Mouse (Mus musculus): ENCODE measurements around the gene Sec31b. TPM values are rescaled to one million over a fixed set of nuclear protein-coding genes. Genes with fewer than 3 reads are reported as not detected.

The Sec31b gene
- total and polyA plus RNA-seq, 3 experiments = 0.16 to 0.98 (median 0.37) TPM

DNA sequence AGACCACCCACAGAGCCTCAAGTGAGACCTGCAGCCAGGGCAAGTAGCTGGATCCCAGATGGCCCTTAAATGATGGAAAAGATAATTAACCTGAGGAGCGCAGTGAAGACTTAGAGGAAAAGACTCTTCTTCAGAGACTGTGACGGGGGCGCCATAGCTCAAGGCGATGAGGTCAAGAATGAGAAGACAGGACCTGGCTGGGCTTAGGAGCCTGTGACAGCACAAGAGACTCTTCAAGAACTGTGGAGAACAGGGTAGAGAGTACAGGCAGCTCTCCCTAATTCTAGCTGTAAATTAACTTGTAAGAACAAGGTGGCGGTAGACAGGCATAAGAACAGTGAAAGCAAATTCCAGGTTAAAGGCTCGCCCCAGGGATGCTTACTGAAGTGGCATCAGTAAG, 43.7 kb downstream of the Sec31b start:
- H3K36me3 ChIP-seq (replicated peaks) = no peaks in the 10 kb centered on the region
- DNase-seq (ENCODE audit: low spot score) = no peak
- peaks cover 10% of the 10 kb centered on the region for H3K27me3 ChIP-seq (ENCODE audit: insufficient read depth, low read length)
- H3K4me3 ChIP-seq (ENCODE audit: low read depth, low read length) = no peak overlapping the region
- no peak for TF ChIP-seq GATA2 (IDR thresholded peaks at IDR 0.05; ENCODE audit: borderline replicate concordance, low read depth, low read length)
- TF ChIP-seq POLR2AphosphoS5 (IDR thresholded peaks at IDR 0.05; ENCODE audit: insufficient replicate concordance, low read depth, low read length) = no peak
- no peak for TF ChIP-seq CTCF (IDR thresholded peaks at IDR 0.05; ENCODE audit: low read depth, low read length)
- TF ChIP-seq TAL1 (conservative IDR thresholded peaks at IDR 0.05; ENCODE audit: low read depth, low read length) = no peak
- no peak for TF ChIP-seq GATA1 (IDR thresholded peaks at IDR 0.05; ENCODE audit: borderline replicate concordance, low read length)
- ATAC-seq (ENCODE audit: extremely low read depth, insufficient number of reproducible peaks, low FRiP score, poor library complexity, severe bottlenecking) = no peak
- H3K4me1 ChIP-seq (ENCODE audit: insufficient read depth, low read depth, low read length) = no peaks in the 10 kb centered on the region
- no peaks in the 10 kb centered on the region for H3K9me3 ChIP-seq (replicated peaks)

DNA sequence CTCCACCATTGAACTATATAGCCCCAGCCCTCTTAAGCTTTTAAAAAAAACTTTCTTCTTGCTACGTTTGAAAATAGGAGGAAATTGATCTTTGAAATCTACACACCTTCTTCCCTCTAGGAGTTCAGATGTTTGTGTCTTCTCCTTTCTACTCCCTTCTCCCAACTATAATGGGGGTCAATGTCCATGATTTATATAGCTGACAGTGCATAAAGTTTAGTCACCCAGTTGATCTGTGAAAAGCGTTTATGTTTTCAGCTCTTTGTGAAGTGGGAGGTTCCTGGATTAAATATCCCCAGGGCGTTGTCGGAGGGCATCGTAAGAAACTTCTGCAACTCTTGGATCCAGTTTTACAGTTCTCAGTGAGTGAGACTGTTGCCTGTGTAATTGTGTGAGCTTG, 45.4 kb downstream of the Sec31b start:
- no peaks in the 10 kb centered on the region for H3K4me1 ChIP-seq (ENCODE audit: insufficient read depth, low read depth, low read length)
- no peak for ATAC-seq (ENCODE audit: extremely low read depth, insufficient number of reproducible peaks, low FRiP score, poor library complexity, severe bottlenecking)
- DNase-seq (ENCODE audit: low spot score) = no peak
- no peaks in the 10 kb centered on the region for H3K9me3 ChIP-seq (replicated peaks)
- peaks cover 10% of the 10 kb centered on the region for H3K27me3 ChIP-seq (ENCODE audit: insufficient read depth, low read length)
- TF ChIP-seq CTCF (IDR thresholded peaks at IDR 0.05; ENCODE audit: low read depth, low read length) = no peak
- no peak for TF ChIP-seq TAL1 (conservative IDR thresholded peaks at IDR 0.05; ENCODE audit: low read depth, low read length)
- TF ChIP-seq POLR2AphosphoS5 (IDR thresholded peaks at IDR 0.05; ENCODE audit: insufficient replicate concordance, low read depth, low read length) = no peak
- no peak for TF ChIP-seq GATA2 (IDR thresholded peaks at IDR 0.05; ENCODE audit: borderline replicate concordance, low read depth, low read length)
- TF ChIP-seq GATA1 (IDR thresholded peaks at IDR 0.05; ENCODE audit: borderline replicate concordance, low read length) = no peak
- H3K4me3 ChIP-seq (ENCODE audit: low read depth, low read length) = no peak overlapping the region
- no peaks in the 10 kb centered on the region for H3K36me3 ChIP-seq (replicated peaks)

DNA sequence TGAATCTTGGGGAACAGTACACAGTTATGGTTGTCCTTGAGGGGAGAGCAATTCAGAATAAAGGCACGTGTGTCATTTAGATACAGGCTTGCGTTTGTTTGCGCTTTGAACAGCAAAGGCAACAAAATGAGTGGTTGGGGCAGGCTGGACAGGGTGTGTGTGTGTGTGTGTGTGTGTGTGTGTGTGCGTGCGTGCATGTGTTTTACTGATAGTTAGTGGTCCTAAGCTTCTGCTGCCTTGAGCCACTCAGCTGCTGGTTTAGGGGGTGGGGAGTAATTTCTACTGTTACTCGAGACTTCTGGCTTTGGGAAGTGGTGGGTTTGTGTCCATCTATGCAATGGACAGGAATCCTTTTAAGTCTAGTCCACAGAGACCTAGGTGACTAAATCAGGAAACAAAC, 46.7 kb downstream of the Sec31b start:
- TF ChIP-seq TAL1 (conservative IDR thresholded peaks at IDR 0.05; ENCODE audit: low read depth, low read length) (no peak), GATA2 (IDR thresholded peaks at IDR 0.05; ENCODE audit: borderline replicate concordance, low read depth, low read length) (no peak), CTCF (IDR thresholded peaks at IDR 0.05; ENCODE audit: low read depth, low read length) (no peak), POLR2AphosphoS5 (IDR thresholded peaks at IDR 0.05; ENCODE audit: insufficient replicate concordance, low read depth, low read length) (no peak), GATA1 (IDR thresholded peaks at IDR 0.05; ENCODE audit: borderline replicate concordance, low read length) (no peak)
- Histone ChIP-seq H3K4me3 (ENCODE audit: low read depth, low read length) (no peak overlapping the region), H3K9me3 (replicated peaks) (no peaks in the 10 kb centered on the region), H3K36me3 (replicated peaks) (no peaks in the 10 kb centered on the region), H3K4me1 (ENCODE audit: insufficient read depth, low read depth, low read length) (no peaks in the 10 kb centered on the region), H3K27me3 (ENCODE audit: insufficient read depth, low read length) (peaks cover 10% of the 10 kb centered on the region)
- ATAC-seq (ENCODE audit: extremely low read depth, insufficient number of reproducible peaks, low FRiP score, poor library complexity, severe bottlenecking) (no peak), DNase-seq (ENCODE audit: low spot score) (no peak)

DNA sequence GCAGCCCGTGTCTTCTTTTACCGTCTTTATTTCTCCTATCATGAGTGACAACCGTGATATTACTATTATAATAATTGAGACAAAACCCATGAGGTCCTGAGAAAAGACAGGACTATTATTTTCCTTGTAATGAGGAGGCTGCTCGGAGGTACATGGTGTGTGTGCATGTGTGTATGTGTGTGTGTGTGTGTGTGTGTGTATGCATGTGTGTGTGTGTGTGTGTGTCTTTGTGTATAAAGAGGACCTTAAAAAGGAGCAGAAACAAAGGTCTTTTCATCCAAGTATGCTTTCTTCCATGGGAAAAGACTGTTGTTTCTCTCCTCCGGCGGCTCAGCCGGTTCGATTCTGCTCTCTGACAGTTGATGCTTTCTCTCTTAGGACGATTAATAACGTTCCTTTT, 48.7 kb downstream of the Sec31b start:
- H3K4me1 ChIP-seq (ENCODE audit: insufficient read depth, low read depth, low read length) = no peaks in the 10 kb centered on the region
- ATAC-seq (ENCODE audit: extremely low read depth, insufficient number of reproducible peaks, low FRiP score, poor library complexity, severe bottlenecking) (no peak), DNase-seq (ENCODE audit: low spot score) (no peak)
- no peaks in the 10 kb centered on the region for H3K9me3 ChIP-seq (replicated peaks)
- TF ChIP-seq TAL1 (conservative IDR thresholded peaks at IDR 0.05; ENCODE audit: low read depth, low read length) (no peak), POLR2AphosphoS5 (IDR thresholded peaks at IDR 0.05; ENCODE audit: insufficient replicate concordance, low read depth, low read length) (no peak), GATA2 (IDR thresholded peaks at IDR 0.05; ENCODE audit: borderline replicate concordance, low read depth, low read length) (no peak), GATA1 (IDR thresholded peaks at IDR 0.05; ENCODE audit: borderline replicate concordance, low read length) (no peak), CTCF (IDR thresholded peaks at IDR 0.05; ENCODE audit: low read depth, low read length) (no peak)
- H3K36me3 ChIP-seq (replicated peaks) = no peaks in the 10 kb centered on the region
- H3K4me3 ChIP-seq (ENCODE audit: low read depth, low read length) = no peak overlapping the region
- peaks cover 11% of the 10 kb centered on the region for H3K27me3 ChIP-seq (ENCODE audit: insufficient read depth, low read length)

DNA sequence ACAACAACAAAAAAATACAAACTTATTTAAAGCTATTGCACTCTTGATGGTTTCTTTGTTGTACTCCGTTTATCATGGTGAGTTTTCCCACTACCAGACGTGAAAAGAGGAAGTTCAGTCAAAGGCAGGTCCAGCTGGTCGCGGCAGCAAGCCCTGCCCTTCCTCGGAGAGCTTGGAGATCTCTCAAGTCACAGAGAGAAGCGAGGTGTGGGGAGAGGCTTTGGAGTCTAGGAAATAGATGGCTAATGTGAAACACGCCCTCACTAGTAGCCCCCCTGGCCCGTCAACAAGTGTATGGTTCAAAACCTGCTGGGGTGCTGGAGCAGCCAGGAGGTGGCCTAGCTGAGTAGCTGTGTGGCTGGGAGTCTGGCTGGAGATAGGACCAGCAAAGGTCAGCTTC, 49.2 kb downstream of the Sec31b start:
- Histone ChIP-seq H3K27me3 (ENCODE audit: insufficient read depth, low read length) (peaks cover 15% of the 10 kb centered on the region), H3K36me3 (replicated peaks) (no peaks in the 10 kb centered on the region), H3K4me1 (ENCODE audit: insufficient read depth, low read depth, low read length) (no peaks in the 10 kb centered on the region), H3K9me3 (replicated peaks) (no peaks in the 10 kb centered on the region), H3K4me3 (ENCODE audit: low read depth, low read length) (no peak overlapping the region)
- no peak for TF ChIP-seq GATA1 (IDR thresholded peaks at IDR 0.05; ENCODE audit: borderline replicate concordance, low read length)
- TF ChIP-seq POLR2AphosphoS5 (IDR thresholded peaks at IDR 0.05; ENCODE audit: insufficient replicate concordance, low read depth, low read length) = no peak
- TF ChIP-seq TAL1 (conservative IDR thresholded peaks at IDR 0.05; ENCODE audit: low read depth, low read length) = no peak
- no peak for TF ChIP-seq GATA2 (IDR thresholded peaks at IDR 0.05; ENCODE audit: borderline replicate concordance, low read depth, low read length)
- TF ChIP-seq CTCF (IDR thresholded peaks at IDR 0.05; ENCODE audit: low read depth, low read length) = no peak
- ATAC-seq (ENCODE audit: extremely low read depth, insufficient number of reproducible peaks, low FRiP score, poor library complexity, severe bottlenecking) (no peak), DNase-seq (ENCODE audit: low spot score) (no peak)

DNA sequence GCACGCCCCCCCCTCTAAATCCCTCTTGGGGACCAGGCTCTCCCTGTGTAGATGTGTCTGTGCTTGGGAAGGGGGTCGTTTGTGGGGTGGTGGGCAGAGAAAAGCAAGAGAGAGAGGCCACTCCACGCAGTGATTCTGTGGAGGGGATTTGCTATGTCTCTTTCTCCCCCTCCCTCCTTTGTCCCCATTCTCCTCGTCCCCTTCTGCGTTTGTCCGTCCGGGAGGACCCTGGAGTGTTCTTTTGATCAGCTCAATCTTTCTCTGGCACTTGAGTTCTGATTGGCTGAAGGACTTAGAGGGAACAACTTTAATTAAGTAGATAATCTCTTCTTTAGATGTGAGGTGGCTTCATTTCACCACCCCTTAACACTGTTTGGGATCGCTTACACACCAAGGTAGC, 52.5 kb downstream of the Sec31b start, which contains the start of gene Wnt8b:
TSS of gene Wnt8b (plus strand) at position 345 of the 400 bp plus-strand sequence.
- Histone ChIP-seq H3K27me3 (ENCODE audit: insufficient read depth, low read length) (peaks cover 11% of the 10 kb centered on the region; the same call in 1 of the 2 replicates), H3K4me1 (ENCODE audit: insufficient read depth, low read depth, low read length) (no peaks in the 10 kb centered on the region), H3K9me3 (replicated peaks) (no peaks in the 10 kb centered on the region), H3K4me3 (ENCODE audit: low read depth, low read length) (no peak within 1 kb of the TSS), H3K36me3 (replicated peaks) (no peaks in the 10 kb centered on the region)
- TF ChIP-seq TAL1 (conservative IDR thresholded peaks at IDR 0.05; ENCODE audit: low read depth, low read length) (no peak), GATA2 (IDR thresholded peaks at IDR 0.05; ENCODE audit: borderline replicate concordance, low read depth, low read length) (no peak)
- ATAC-seq (ENCODE audit: extremely low read depth, insufficient number of reproducible peaks, low FRiP score, poor library complexity, severe bottlenecking) (no peak), DNase-seq (ENCODE audit: low spot score) (no peak)
